23 mouse cellular contexts compared by ENCODE assay signal in genomic region chr11:32028605-32029004, GRCm38 (mm10). TPM values are rescaled to one million over a fixed set of nuclear protein-coding genes. Genes with fewer than 3 reads are reported as not detected.
A peak's percentile ranks its signal among the peaks of the same experiment; 100 is the strongest.
DNase-seq lines count a peak whose midpoint lies in the region; ATAC-seq and TF ChIP-seq lines count a peak whose summit lies in the region.
"Had no signal": no experiment of that assay in that cellular context is flagged by ENCODE, and none has a peak within 500 bp of the region (broad histone marks: within the 10 kb centered on the region; RNA-seq: fewer than 3 reads in every experiment).

No protein-coding gene starts in this region.

- peak overlapping the region; percentile 30 for H3K27ac ChIP-seq in hindbrain, embryonic 12.5 days
- H3K27ac ChIP-seq in hindbrain, embryonic 11.5 days (ENCODE audit: low read depth, low read length), result no peak overlapping the region
- H3K27ac ChIP-seq in MEL (ENCODE audit: control insufficient read depth, low read depth, low read length), result no peak overlapping the region
- peak overlapping the region; percentile 37 for H3K27ac ChIP-seq in forebrain, postnatal 0 days (ENCODE audit: low read depth, low read length)
- no peak overlapping the region for H3K27ac ChIP-seq in lung, postnatal 0 days (ENCODE audit: low read length)
- H3K27ac ChIP-seq: embryonic facial prominence, embryonic 12.5 days; kidney, postnatal 0 days; stomach, postnatal 0 days had no signal

- no peak for TF ChIP-seq EP300 in MEL (IDR thresholded peaks at IDR 0.05; ENCODE audit: low read depth in 1 of 2, low read length in 2 of 2)
- no peak for TF ChIP-seq EP300 in lung, postnatal 0 days (IDR thresholded peaks at IDR 0.05)

- no peak for TF ChIP-seq RAD21 in MEL (IDR thresholded peaks at IDR 0.05; ENCODE audit: low read depth, low read length)

- H3K9ac ChIP-seq in hindbrain, embryonic 12.5 days, result no peak overlapping the region
- no peak overlapping the region for H3K9ac ChIP-seq in hindbrain, embryonic 11.5 days (ENCODE audit: low read depth, low read length)
- no peak overlapping the region for H3K9ac ChIP-seq in MEL (ENCODE audit: control insufficient read depth, low read depth, low read length, poor library complexity, severe bottlenecking)
- H3K9ac ChIP-seq in forebrain, postnatal 0 days, result no peak overlapping the region
- no peak overlapping the region for H3K9ac ChIP-seq in lung, postnatal 0 days (replicated peaks; ENCODE audit: low read depth)
- H3K9ac ChIP-seq: embryonic facial prominence, embryonic 12.5 days had no signal

- H3K9me3 ChIP-seq in hindbrain, embryonic 12.5 days (replicated peaks), result no peaks in the 10 kb centered on the region
- H3K9me3 ChIP-seq in hindbrain, embryonic 11.5 days (ENCODE audit: control insufficient read depth, low read length), result no peaks in the 10 kb centered on the region
- H3K9me3 ChIP-seq in MEL (replicated peaks; ENCODE audit: insufficient read depth, low read length), result no peaks in the 10 kb centered on the region
- no peaks in the 10 kb centered on the region for H3K9me3 ChIP-seq in forebrain, postnatal 0 days (ENCODE audit: low read length)
- no peaks in the 10 kb centered on the region for H3K9me3 ChIP-seq in lung, postnatal 0 days (ENCODE audit: low read length)
- H3K9me3 ChIP-seq: embryonic facial prominence, embryonic 12.5 days; G1E; megakaryocyte, embryonic 14.5 days had no signal

- no peaks in the 10 kb centered on the region for H3K79me2 ChIP-seq in MEL (ENCODE audit: control insufficient read depth, insufficient read depth, low read length, poor library complexity)

- DNase-seq in hindbrain, embryonic 11.5 days (ENCODE audit: low spot score), result no peak
- peak; percentile 28 for DNase-seq in MEL (ENCODE audit: low read depth, low spot score)
- DNase-seq in forebrain, postnatal 0 days, result no peak
- DNase-seq in lung, postnatal 0 days (ENCODE audit: low spot score), result no peak
- no peak for DNase-seq in Muller cell, postnatal 12 days (ENCODE audit: inconsistent ontology term)
- no peak for DNase-seq in adrenal gland, adult (ENCODE audit: inconsistent age in 2 of 2, low spot score in 1 of 2)
- DNase-seq: cerebellum, adult 9-11 months; gastrocnemius, postnatal 14 days; kidney, adult 11 months; layer of hippocampus, postnatal 36 days; left cerebral cortex, postnatal 4 days; liver; lung, postnatal 10 days; retina, postnatal 1 day had no signal

- H3K36me3 ChIP-seq in hindbrain, embryonic 12.5 days, result peaks cover 5% of the 10 kb centered on the region; the same call in 1 of the 2 replicates
- no peaks in the 10 kb centered on the region for H3K36me3 ChIP-seq in hindbrain, embryonic 11.5 days (ENCODE audit: control insufficient read depth, insufficient read depth, low read length)
- H3K36me3 ChIP-seq in MEL (ENCODE audit: control insufficient read depth in 1 of 2, insufficient read depth in 2 of 2, low read length in 2 of 2), result no peaks in the 10 kb centered on the region
- peaks cover 13% of the 10 kb centered on the region; the same call in 1 of the 2 replicates for H3K36me3 ChIP-seq in forebrain, postnatal 0 days (ENCODE audit: insufficient read depth)
- H3K36me3 ChIP-seq in lung, postnatal 0 days (ENCODE audit: insufficient read depth, low read length), result no peaks in the 10 kb centered on the region
- H3K36me3 ChIP-seq: embryonic facial prominence, embryonic 12.5 days; G1E had no signal

- TF ChIP-seq CTCF in MEL (IDR thresholded peaks at IDR 0.05 in 2 of 3, conservative IDR thresholded peaks at IDR 0.05 in 1 of 3; ENCODE audit: control insufficient read depth in 1 of 3, insufficient read depth in 1 of 3, low read depth in 2 of 3, low read length in 3 of 3, poor library complexity in 1 of 3, severe bottlenecking in 1 of 3), result no peak
- TF ChIP-seq CTCF in forebrain, postnatal 0 days (IDR thresholded peaks at IDR 0.05; ENCODE audit: low read depth), result no peak
- TF ChIP-seq CTCF in lung, postnatal 0 days (IDR thresholded peaks at IDR 0.05), result no peak

- no peak overlapping the region for H3K4me2 ChIP-seq in hindbrain, embryonic 12.5 days (replicated peaks)
- no peak overlapping the region for H3K4me2 ChIP-seq in hindbrain, embryonic 11.5 days (replicated peaks; ENCODE audit: low read depth, low read length)
- no peak overlapping the region for H3K4me2 ChIP-seq in forebrain, postnatal 0 days (ENCODE audit: low read depth)
- H3K4me2 ChIP-seq in lung, postnatal 0 days (replicated peaks; ENCODE audit: low read depth, low read length), result no peak overlapping the region
- H3K4me2 ChIP-seq: embryonic facial prominence, embryonic 12.5 days had no signal

- 85% methylated on average over 3 of the region's 3 CpGs for WGBS in hindbrain, embryonic 12.5 days
- WGBS in hindbrain, embryonic 11.5 days, result 92% methylated on average over 3 of the region's 3 CpGs
- WGBS in forebrain, postnatal 0 days, result 76% methylated on average over 3 of the region's 3 CpGs
- WGBS in lung, postnatal 0 days, result 71% methylated on average over 3 of the region's 3 CpGs

- TF ChIP-seq POLR2A in MEL (IDR thresholded peaks at IDR 0.05; ENCODE audit: control insufficient read depth in 1 of 2, insufficient read depth in 1 of 2, low read depth in 1 of 2, low read length in 2 of 2, poor library complexity in 1 of 2), result no peak

- no peaks in the 10 kb centered on the region for H3K27me3 ChIP-seq in hindbrain, embryonic 12.5 days
- no peaks in the 10 kb centered on the region for H3K27me3 ChIP-seq in hindbrain, embryonic 11.5 days (ENCODE audit: control insufficient read depth, insufficient read depth, low read length)
- H3K27me3 ChIP-seq in MEL (ENCODE audit: control insufficient read depth in 1 of 2, insufficient read depth in 2 of 2, low read length in 2 of 2), result peaks cover 0 to 3% of the 10 kb centered on the region in 2 experiments; a peak in 2 of 4 replicates
- H3K27me3 ChIP-seq in forebrain, postnatal 0 days (ENCODE audit: insufficient read depth, low read length), result no peaks in the 10 kb centered on the region
- H3K27me3 ChIP-seq in lung, postnatal 0 days (replicated peaks; ENCODE audit: insufficient read depth, low read length), result no peaks in the 10 kb centered on the region
- H3K27me3 ChIP-seq: embryonic facial prominence, embryonic 12.5 days; megakaryocyte, embryonic 14.5 days had no signal

- peaks cover 46% of the 10 kb centered on the region for H3K4me1 ChIP-seq in hindbrain, embryonic 12.5 days
- peaks cover 3% of the 10 kb centered on the region for H3K4me1 ChIP-seq in hindbrain, embryonic 11.5 days (replicated peaks; ENCODE audit: control insufficient read depth, insufficient read depth, low read length)
- H3K4me1 ChIP-seq in MEL (ENCODE audit: control insufficient read depth in 1 of 2, insufficient read depth in 2 of 2, low read length in 2 of 2), result peaks cover 0 to 3% of the 10 kb centered on the region in 2 experiments; a peak in 1 of 4 replicates
- H3K4me1 ChIP-seq in forebrain, postnatal 0 days (ENCODE audit: insufficient read depth), result peaks cover 28% of the 10 kb centered on the region
- no peaks in the 10 kb centered on the region for H3K4me1 ChIP-seq in lung, postnatal 0 days (ENCODE audit: insufficient read depth, low read depth, low read length)

- no peak overlapping the region for H3K4me3 ChIP-seq in hindbrain, embryonic 12.5 days
- no peak overlapping the region for H3K4me3 ChIP-seq in hindbrain, embryonic 11.5 days (ENCODE audit: low read depth, low read length)
- H3K4me3 ChIP-seq in MEL (ENCODE audit: control insufficient read depth in 1 of 2, insufficient read depth in 1 of 2, low read depth in 2 of 2, low read length in 2 of 2), result no peak overlapping the region
- no peak overlapping the region for H3K4me3 ChIP-seq in forebrain, postnatal 0 days (ENCODE audit: low read depth, low read length)
- no peak overlapping the region for H3K4me3 ChIP-seq in lung, postnatal 0 days (ENCODE audit: low read depth, low read length)
- H3K4me3 ChIP-seq: embryonic facial prominence, embryonic 12.5 days; erythroblast, embryonic 14.5 days; megakaryocyte, embryonic 14.5 days; myocyte had no signal

- ATAC-seq in hindbrain, embryonic 12.5 days (ENCODE audit: low FRiP score), result no peak
- ATAC-seq in hindbrain, embryonic 11.5 days (ENCODE audit: low FRiP score), result no peak
- ATAC-seq in forebrain, postnatal 0 days, result no peak
- peak; percentile 73 for ATAC-seq in megakaryocyte progenitor cell, adult 5-6 weeks (replicated peaks; ENCODE audit: poor library complexity)
- no peak for ATAC-seq in lung, postnatal 0 days

TF ChIP-seq in MEL, 35 proteins besides CTCF, POLR2A, EP300 and RAD21:
- TF ChIP-seq ELF1 (IDR thresholded peaks at IDR 0.05; ENCODE audit: low read depth, low read length) (no peak), E2F4 (IDR thresholded peaks at IDR 0.05; ENCODE audit: borderline replicate concordance, low read depth, low read length) (no peak), NELFE (IDR thresholded peaks at IDR 0.05; ENCODE audit: low read depth, low read length) (no peak), ZC3H11A (IDR thresholded peaks at IDR 0.05; ENCODE audit: low read depth, low read length) (no peak), POLR2AphosphoS2 (IDR thresholded peaks at IDR 0.05; ENCODE audit: low read length) (no peak), MEF2A (IDR thresholded peaks at IDR 0.05; ENCODE audit: extremely low read depth, insufficient replicate concordance, low read depth, low read length, poor library complexity, severe bottlenecking) (no peak), TCF12 (IDR thresholded peaks at IDR 0.05; ENCODE audit: low read depth, low read length) (no peak), ZKSCAN1 (IDR thresholded peaks at IDR 0.05; ENCODE audit: low read depth, low read length) (no peak), KAT2A (conservative IDR thresholded peaks at IDR 0.05; ENCODE audit: low read depth, low read length) (no peak), SIN3A (IDR thresholded peaks at IDR 0.05; ENCODE audit: low read length) (no peak)

RNA-seq across cellular contexts. Expression of gene Nsg2, which starts 28.3 kb away (rescaled TPM):
- 190 and 217 TPM in 2 replicates for polyA plus RNA-seq in hindbrain, embryonic 12.5 days (2016; fragmentation: Nextera tagmentation; extraction: Ambion mirVana)
- polyA plus RNA-seq in hindbrain, embryonic 11.5 days (2014; fragmentation: Nextera tagmentation; extraction: Ambion mirVana), result 44.3 and 44.9 TPM in 2 replicates
- not detected in 2 replicates for total RNA-seq in MEL (2012; rRNA removed)
- polyA plus RNA-seq in MEL (2012; ENCODE audit: insufficient read depth in 1 of 2, insufficient read length in 2 of 2, low read depth in 1 of 2, low replicate concordance in 2 of 2, missing spikeins in 1 of 2), result not detected
- 1,434 and 1,519 TPM in 2 replicates for total RNA-seq in forebrain, postnatal 0 days (2014; rRNA removed)
- 646 and 742 TPM in 2 replicates for polyA plus RNA-seq in forebrain, postnatal 0 days (2015; fragmentation: Nextera tagmentation; extraction: Ambion mirVana)
- total RNA-seq in megakaryocyte progenitor cell, adult 5-6 weeks (2015), result 0.10 TPM in 1 of 2 replicates, not detected in the other
- 0.08 and 0.27 TPM in 2 replicates for total RNA-seq in megakaryocyte progenitor cell, adult 5-6 weeks (2017)
- polyA plus RNA-seq in lung, postnatal 0 days (2015; fragmentation: Nextera tagmentation; extraction: Ambion mirVana), result 0.20 and 0.38 TPM in 2 replicates
- polyA plus RNA-seq: erythroblast, embryonic 14.5 days; G1E had no signal

Comparison
In these comparisons a context has a peak if more than half of its experiments do, and no peak if none do; other contexts are left out.
1. H3K27ac ChIP-seq: peak in hindbrain, embryonic 12.5 days (single experiment) and forebrain, postnatal 0 days (single experiment); none in hindbrain, embryonic 11.5 days (single experiment), MEL (single experiment) and lung, postnatal 0 days (single experiment).
2. RNA of gene Nsg2, which starts 28.3 kb away (polyA plus RNA-seq): 646 to 742 TPM in forebrain, postnatal 0 days, 190 to 217 TPM in hindbrain, embryonic 12.5 days and 44.3 to 44.9 TPM in hindbrain, embryonic 11.5 days; 0.20 to 0.38 TPM in lung, postnatal 0 days and not detected in MEL; every median in the first group is over 10 times any median in the second.